In the genomic region with DNA sequence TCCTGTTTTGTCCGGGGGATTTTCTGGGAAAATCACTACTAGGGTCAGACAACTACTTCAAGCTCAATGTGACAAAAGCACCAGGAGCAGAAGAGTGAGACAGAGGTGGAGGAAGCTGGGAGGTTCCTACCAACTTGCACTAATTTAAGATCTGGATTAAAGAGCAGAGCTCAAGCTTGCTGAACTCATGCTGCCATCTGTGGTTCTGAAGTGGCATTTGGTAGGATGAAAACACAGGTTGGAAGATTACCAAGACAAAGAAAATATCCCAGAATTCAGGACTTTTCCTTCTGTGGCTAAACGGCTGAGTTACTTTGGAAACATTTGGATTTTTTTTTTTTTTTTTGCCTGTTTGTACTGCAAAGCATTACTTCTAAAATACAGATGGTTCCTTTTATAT, we compare ENCODE assay signal across 29 mouse cellular contexts.
DNase-seq lines count a peak whose midpoint lies in the region; ATAC-seq and TF ChIP-seq lines count a peak whose summit lies in the region.
"Had no signal": no experiment of that assay in that cellular context is flagged by ENCODE, and none has a peak within 500 bp of the region (broad histone marks: within the 10 kb centered on the region; RNA-seq: fewer than 3 reads in every experiment).

No protein-coding gene starts in this region.

- H3K9ac ChIP-seq in forebrain, postnatal 0 days, result no peak overlapping the region
- H3K9ac ChIP-seq in forebrain, embryonic 12.5 days, result no peak overlapping the region
- H3K9ac ChIP-seq: forebrain, embryonic 15.5 days; hindbrain, embryonic 15.5 days; liver, embryonic 14.5 days; lung, embryonic 14.5 days had no signal

- no peaks in the 10 kb centered on the region for H3K9me3 ChIP-seq in forebrain, postnatal 0 days (ENCODE audit: low read length)
- no peaks in the 10 kb centered on the region for H3K9me3 ChIP-seq in forebrain, embryonic 12.5 days
- H3K9me3 ChIP-seq: forebrain, embryonic 15.5 days; hindbrain, embryonic 10.5 days; hindbrain, embryonic 15.5 days had no signal

- peak; percentile 71 for DNase-seq in forebrain, postnatal 0 days
- peak; percentile 51 to 74 for DNase-seq in layer of hippocampus, adult 18-20 months (ENCODE audit: low spot score in 2 of 2)
- no peak for DNase-seq in layer of hippocampus, postnatal 10 days (ENCODE audit: low spot score in 2 of 2)
- DNase-seq in adipocyte (ENCODE audit: low spot score), result peak; percentile 10
- DNase-seq in layer of hippocampus, adult 9-10 months (ENCODE audit: low spot score), result peak; percentile 32
- no peak for DNase-seq in gastrocnemius, adult 8-10 months (ENCODE audit: low spot score in 2 of 2)
- DNase-seq in urinary bladder, postnatal 25 days (ENCODE audit: low spot score), result no peak
- DNase-seq: adrenal gland, adult 8-10 months; cerebellum, adult 9-10 months; cerebellum, postnatal 36 days; gastrocnemius, postnatal 14 days; heart, postnatal 14 days; kidney, adult 11 months; kidney, postnatal 14 days; liver; lung, embryonic 14.5 days; lung, postnatal 14 days; midbrain, embryonic 14.5 days; spleen, adult 18-20 months; thymus, adult 2 months; thymus, postnatal 36 days had no signal

- no peaks in the 10 kb centered on the region for H3K4me1 ChIP-seq in forebrain, postnatal 0 days (ENCODE audit: insufficient read depth)
- no peaks in the 10 kb centered on the region for H3K4me1 ChIP-seq in forebrain, embryonic 12.5 days
- H3K4me1 ChIP-seq: forebrain, embryonic 15.5 days; hindbrain, embryonic 10.5 days; hindbrain, embryonic 15.5 days had no signal

- no peaks in the 10 kb centered on the region for H3K27me3 ChIP-seq in forebrain, postnatal 0 days (ENCODE audit: insufficient read depth, low read length)
- H3K27me3 ChIP-seq in forebrain, embryonic 12.5 days, result no peaks in the 10 kb centered on the region
- H3K27me3 ChIP-seq: CH12.LX; forebrain, embryonic 15.5 days; hindbrain, embryonic 15.5 days had no signal

- 62% methylated on average over 2 of the region's 2 CpGs for WGBS in forebrain, postnatal 0 days
- WGBS in forebrain, embryonic 12.5 days, result 89% methylated on average over 2 of the region's 2 CpGs

- ATAC-seq in forebrain, postnatal 0 days, result no peak; the same call in 1 of the 2 replicates
- no peak for ATAC-seq in forebrain, embryonic 12.5 days (ENCODE audit: low FRiP score)
- ATAC-seq: activated CD4-positive, CD25-positive, alpha-beta regulatory T cell, adult 4 months; forebrain, embryonic 15.5 days; inflammation-experienced regulatory T-cells, adult 6 months had no signal

- no peak overlapping the region for H3K4me3 ChIP-seq in forebrain, postnatal 0 days (ENCODE audit: low read depth, low read length)
- H3K4me3 ChIP-seq in forebrain, embryonic 12.5 days (replicated peaks), result no peak overlapping the region
- H3K4me3 ChIP-seq: forebrain, embryonic 15.5 days; hindbrain, embryonic 10.5 days; hindbrain, embryonic 15.5 days had no signal

- H3K27ac ChIP-seq in forebrain, postnatal 0 days (ENCODE audit: low read depth, low read length), result no peak overlapping the region
- H3K27ac ChIP-seq in forebrain, embryonic 12.5 days, result no peak overlapping the region
- H3K27ac ChIP-seq: forebrain, embryonic 15.5 days; hindbrain, embryonic 10.5 days; hindbrain, embryonic 15.5 days; liver, embryonic 14.5 days had no signal

- H3K36me3 ChIP-seq in forebrain, postnatal 0 days (ENCODE audit: insufficient read depth), result no peaks in the 10 kb centered on the region
- no peaks in the 10 kb centered on the region for H3K36me3 ChIP-seq in forebrain, embryonic 12.5 days (replicated peaks)
- H3K36me3 ChIP-seq: forebrain, embryonic 15.5 days; hindbrain, embryonic 10.5 days; hindbrain, embryonic 15.5 days had no signal

- TF ChIP-seq CTCF in forebrain, postnatal 0 days (IDR thresholded peaks at IDR 0.05; ENCODE audit: low read depth), result no peak

- H3K4me2 ChIP-seq in forebrain, postnatal 0 days (ENCODE audit: low read depth), result no peak overlapping the region
- H3K4me2 ChIP-seq in forebrain, embryonic 12.5 days, result no peak overlapping the region
- H3K4me2 ChIP-seq: forebrain, embryonic 15.5 days; hindbrain, embryonic 15.5 days; lung, embryonic 14.5 days had no signal

Comparison
In these comparisons a context has a peak if more than half of its experiments do, and no peak if none do; other contexts are left out.
1. DNase-seq: peak in forebrain, postnatal 0 days (single experiment), layer of hippocampus, adult 18-20 months (2 of 2), adipocyte (single experiment) and layer of hippocampus, adult 9-10 months (single experiment); none in layer of hippocampus, postnatal 10 days (0 of 2), gastrocnemius, adult 8-10 months (0 of 2) and urinary bladder, postnatal 25 days (single experiment).